19 mouse cellular contexts compared by ENCODE assay signal in genomic region chr5:142258716-142259115, GRCm38 (mm10).
A peak's percentile ranks its signal among the peaks of the same experiment; 100 is the strongest.
DNase-seq lines count a peak whose midpoint lies in the region; ATAC-seq lines count a peak whose summit lies in the region.
"Had no signal": no experiment of that assay in that cellular context is flagged by ENCODE, and none has a peak within 500 bp of the region (broad histone marks: within the 10 kb centered on the region; RNA-seq: fewer than 3 reads in every experiment).

No protein-coding gene starts in this region.

- no peaks in the 10 kb centered on the region for H3K4me1 ChIP-seq in forebrain, embryonic 11.5 days (replicated peaks; ENCODE audit: control insufficient read depth, insufficient read depth, low read length)
- H3K4me1 ChIP-seq in forebrain, embryonic 16.5 days (replicated peaks; ENCODE audit: control insufficient read depth, insufficient read depth, low read length), result no peaks in the 10 kb centered on the region
- H3K4me1 ChIP-seq: embryonic facial prominence, embryonic 12.5 days; forebrain, embryonic 13.5 days; heart, embryonic 13.5 days; hindbrain, embryonic 12.5 days had no signal

- ATAC-seq in forebrain, embryonic 11.5 days (replicated peaks; ENCODE audit: low FRiP score), result no peak
- no peak for ATAC-seq in forebrain, embryonic 16.5 days
- ATAC-seq in erythroblast, adult 5-6 weeks (replicated peaks; ENCODE audit: low FRiP score, poor library complexity, severe bottlenecking), result no peak
- ATAC-seq: forebrain, embryonic 13.5 days; hindbrain, embryonic 16.5 days; inflammation-experienced regulatory T-cells, adult 6 months had no signal

- H3K4me3 ChIP-seq in forebrain, embryonic 11.5 days (ENCODE audit: low read depth, low read length), result no peak overlapping the region
- no peak overlapping the region for H3K4me3 ChIP-seq in forebrain, embryonic 16.5 days (replicated peaks; ENCODE audit: low read length)
- H3K4me3 ChIP-seq: embryonic facial prominence, embryonic 12.5 days; forebrain, embryonic 13.5 days; gastrocnemius, adult 2 months; heart, embryonic 13.5 days; hindbrain, embryonic 12.5 days had no signal

- H3K36me3 ChIP-seq in forebrain, embryonic 11.5 days (ENCODE audit: control insufficient read depth, insufficient read depth, low read length), result no peaks in the 10 kb centered on the region
- no peaks in the 10 kb centered on the region for H3K36me3 ChIP-seq in forebrain, embryonic 16.5 days (ENCODE audit: control insufficient read depth, insufficient read depth)
- H3K36me3 ChIP-seq: embryonic facial prominence, embryonic 12.5 days; heart, embryonic 13.5 days; hindbrain, embryonic 12.5 days had no signal

- no peak overlapping the region for H3K9ac ChIP-seq in forebrain, embryonic 11.5 days (ENCODE audit: low read length)
- H3K9ac ChIP-seq in forebrain, embryonic 16.5 days (replicated peaks; ENCODE audit: low read depth, low read length), result no peak overlapping the region
- H3K9ac ChIP-seq: embryonic facial prominence, embryonic 12.5 days; forebrain, embryonic 13.5 days; heart, embryonic 13.5 days; hindbrain, embryonic 12.5 days had no signal

- 82% methylated on average over 7 of the region's 7 CpGs for WGBS in forebrain, embryonic 11.5 days
- WGBS in forebrain, embryonic 16.5 days, result 80% methylated on average over 7 of the region's 7 CpGs

- no peaks in the 10 kb centered on the region for H3K27me3 ChIP-seq in forebrain, embryonic 11.5 days (ENCODE audit: control insufficient read depth, insufficient read depth, low read length)
- no peaks in the 10 kb centered on the region for H3K27me3 ChIP-seq in forebrain, embryonic 16.5 days (replicated peaks; ENCODE audit: control insufficient read depth, insufficient read depth, low read length)
- H3K27me3 ChIP-seq: embryonic facial prominence, embryonic 12.5 days; forebrain, embryonic 13.5 days; heart, embryonic 13.5 days had no signal

- H3K9me3 ChIP-seq in forebrain, embryonic 11.5 days (ENCODE audit: control insufficient read depth, low read length), result no peaks in the 10 kb centered on the region
- H3K9me3 ChIP-seq in forebrain, embryonic 16.5 days (ENCODE audit: control insufficient read depth, low read length), result no peaks in the 10 kb centered on the region
- H3K9me3 ChIP-seq: embryonic facial prominence, embryonic 12.5 days; forebrain, embryonic 13.5 days; heart, embryonic 13.5 days; hindbrain, embryonic 12.5 days had no signal

- H3K4me2 ChIP-seq in forebrain, embryonic 11.5 days (ENCODE audit: low read depth, low read length, severe bottlenecking), result no peak overlapping the region
- H3K4me2 ChIP-seq in forebrain, embryonic 16.5 days (ENCODE audit: low read length), result no peak overlapping the region
- H3K4me2 ChIP-seq: embryonic facial prominence, embryonic 12.5 days; forebrain, embryonic 13.5 days; heart, embryonic 13.5 days; hindbrain, embryonic 12.5 days had no signal

- DNase-seq in forebrain, embryonic 11.5 days (ENCODE audit: low spot score), result peak; percentile 15
- DNase-seq in cerebellum, adult 11-12 months, result peak; percentile 33
- DNase-seq in cerebellum, adult 9-10 months, result peak; percentile 13
- peak; percentile 69 to 80 for DNase-seq in cerebellum, postnatal 25 days
- DNase-seq in right cerebral cortex, postnatal 25 days, result no peak
- no peak for DNase-seq in thymus, postnatal 4 days
- DNase-seq: adrenal gland, postnatal 10 days; gastrocnemius, adult 2 months; gastrocnemius, postnatal 25 days; heart, postnatal 4 days; kidney, adult 18-20 months had no signal

- no peak overlapping the region for H3K27ac ChIP-seq in forebrain, embryonic 11.5 days (ENCODE audit: low read depth, low read length)
- no peak overlapping the region for H3K27ac ChIP-seq in forebrain, embryonic 16.5 days (ENCODE audit: low read length)
- H3K27ac ChIP-seq: embryonic facial prominence, embryonic 12.5 days; forebrain, embryonic 13.5 days; gastrocnemius, adult 2 months; heart, embryonic 13.5 days; hindbrain, embryonic 12.5 days had no signal

Comparison
In these comparisons a context has a peak if more than half of its experiments do, and no peak if none do; other contexts are left out.
1. DNase-seq: peak in forebrain, embryonic 11.5 days (single experiment), cerebellum, adult 11-12 months (single experiment), cerebellum, adult 9-10 months (single experiment) and cerebellum, postnatal 25 days (2 of 2); none in right cerebral cortex, postnatal 25 days (single experiment) and thymus, postnatal 4 days (single experiment).